Mouse (Mus musculus) skeletal muscle tissue, postnatal 0 days (tissue): Measurements from ENCODE around the gene Il12rb2. TPM values are rescaled to one million over a fixed set of nuclear protein-coding genes. Genes with fewer than 3 reads are reported as not detected.

Experiments
- polyA plus RNA-seq: library from polyadenylated mRNA; unstranded; fragments of >200 nt; fragmentation: Nextera tagmentation; extraction: Ambion mirVana; gene quantifications from 2 replicates; pipeline ENCODE4 v1.2.1, GENCODE M21; 2015

Il12rb2 gene
- polyA plus RNA-seq, result 0.05 TPM in 1 of 2 replicates, not detected in the other

DNA sequence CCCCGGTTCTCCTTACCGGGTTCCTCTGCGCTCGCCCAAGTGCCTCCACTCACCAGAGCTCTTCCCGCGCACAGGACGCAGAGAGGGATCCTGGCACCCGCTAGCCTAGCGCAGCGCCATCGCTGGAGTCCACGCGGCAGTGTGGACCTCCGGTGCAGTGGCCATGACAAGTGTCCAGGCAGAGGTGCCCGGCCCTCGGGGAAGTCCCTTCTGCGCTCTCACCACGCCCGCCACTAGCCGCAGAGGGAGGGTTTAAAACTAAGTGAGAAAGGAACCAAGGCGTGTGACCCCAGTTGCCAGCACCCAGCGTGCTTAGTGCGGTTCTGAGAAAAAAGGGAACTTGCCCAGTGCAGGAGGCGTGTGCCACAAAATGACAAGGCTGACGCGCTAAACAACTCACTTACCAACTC, at the start of gene Il12rb2:
TSS of gene Il12rb2 (minus strand) at position 207 of the 410 bp plus-strand sequence.

Other genes starting within 250 kb of the Il12rb2 start
- gene Serbp1, start 138.0 kb downstream of the Il12rb2 start, polyA plus RNA-seq, result 326 and 339 TPM in 2 replicates
- 0.08 TPM in 1 of 2 replicates, not detected in the other for gene Il23r, start 115.7 kb upstream of the Il12rb2 start, polyA plus RNA-seq
- 6.1 TPM in 1 of 2 replicates, not detected in the other for gene Tacstd2, start 159.6 kb upstream of the Il12rb2 start, polyA plus RNA-seq